Mouse (Mus musculus): Measurements from ENCODE around the gene Tmem253.

The Tmem253 gene

GRCm38 (mm10) chr14:52015445-52016100 is at the start of gene Tmem253:
Tmem253 (plus strand) TSS chr14:52015658.
- DNase-seq = no peak

GRCm38 (mm10) chr14:51967400-51967799 is 48.1 kb upstream of the Tmem253 start:
- no peak for DNase-seq

GRCm38 (mm10) chr14:51979252-51979651 is 36.2 kb upstream of the Tmem253 start:
- DNase-seq = no peak

GRCm38 (mm10) chr14:51983251-51983650 is 32.2 kb upstream of the Tmem253 start:
- no peak for DNase-seq

- DNase-seq = no peak
These were observed 31.6 kb upstream of the Tmem253 start for GRCm38 (mm10) chr14:51983855-51984246.

- DNase-seq = peak; percentile 68
These were observed 30.9 kb upstream of the Tmem253 start, which contains the start of gene Arhgef40 for GRCm38 (mm10) chr14:51984247-51985231. Arhgef40 (plus strand) TSS chr14:51984719.

- peak; percentile 44 for DNase-seq
These were observed 29.9 kb upstream of the Tmem253 start for GRCm38 (mm10) chr14:51985301-51986152.

GRCm38 (mm10) chr14:51986153-51986505 is 29.3 kb upstream of the Tmem253 start:
- no peak for DNase-seq

GRCm38 (mm10) chr14:51987177-51987576 is 28.3 kb upstream of the Tmem253 start:
- no peak for DNase-seq

- no peak for DNase-seq
These were observed 26.7 kb upstream of the Tmem253 start for GRCm38 (mm10) chr14:51988731-51989130.

GRCm38 (mm10) chr14:51989461-51989970 is 25.9 kb upstream of the Tmem253 start:
- DNase-seq = peak; percentile 21

GRCm38 (mm10) chr14:51994453-51994852 is 21.0 kb upstream of the Tmem253 start:
- no peak for DNase-seq

GRCm38 (mm10) chr14:51995219-51995871 is 20.1 kb upstream of the Tmem253 start:
- DNase-seq = no peak

GRCm38 (mm10) chr14:51996231-51996841 is 19.1 kb upstream of the Tmem253 start:
- DNase-seq = no peak

- DNase-seq = no peak
These were observed 18.6 kb upstream of the Tmem253 start for GRCm38 (mm10) chr14:51996866-51997265.

GRCm38 (mm10) chr14:51997483-51997882 is 18.0 kb upstream of the Tmem253 start:
- no peak for DNase-seq

GRCm38 (mm10) chr14:52003981-52004495 is 11.4 kb upstream of the Tmem253 start:
- DNase-seq = no peak

- DNase-seq = no peak
These were observed 10.3 kb upstream of the Tmem253 start for GRCm38 (mm10) chr14:52005141-52005540.

GRCm38 (mm10) chr14:52005616-52006015 is 9.8 kb upstream of the Tmem253 start:
- DNase-seq = no peak

GRCm38 (mm10) chr14:52006241-52006640 is 9.2 kb upstream of the Tmem253 start:
- no peak for DNase-seq

GRCm38 (mm10) chr14:52006771-52007170 is 8.7 kb upstream of the Tmem253 start:
- DNase-seq = no peak

Measured in thymus, postnatal 25 days (tissue).